Mouse (Mus musculus): ENCODE measurements around the gene Ccdc15.
"Not testable (repeated sequence)": the region's sequence is repeated elsewhere in the genome, so short reads cannot be mapped to it uniquely, and the experiment has no call there.

The Ccdc15 gene

GRCm38 (mm10) chr9:37354485-37354884, 6.3 kb upstream of the Ccdc15 start:
- intact Hi-C loops (cut with DNase I), result no loop called here

GRCm38 (mm10) chr9:37351266-37351665, 3.0 kb upstream of the Ccdc15 start:
- intact Hi-C loops (cut with DNase I), result no loop called here

GRCm38 (mm10) chr9:37349050-37349449, 818 bp upstream of the Ccdc15 start:
- intact Hi-C loops (cut with DNase I), result no loop called here

GRCm38 (mm10) chr9:37347184-37347987, 846 bp downstream of the Ccdc15 start:
- intact Hi-C loops (cut with DNase I), result no loop called here

- intact Hi-C loops (cut with DNase I), result no loop called here
Observed at GRCm38 (mm10) chr9:37345406-37345805, 2.8 kb downstream of the Ccdc15 start.

- intact Hi-C loops (cut with DNase I), result loop anchor here (5.0 kb wide), 3 partner anchors 72 to 357 kb away; partner anchors contain the start of gene Slc37a2
Observed at GRCm38 (mm10) chr9:37329456-37329855, 18.8 kb downstream of the Ccdc15 start.

- intact Hi-C loops (cut with DNase I), result no loop called here
Observed at GRCm38 (mm10) chr9:37301720-37302119, 46.5 kb downstream of the Ccdc15 start.

GRCm38 (mm10) chr9:37300501-37300900, 47.7 kb downstream of the Ccdc15 start:
- intact Hi-C loops (cut with DNase I), result not testable (repeated sequence)

GRCm38 (mm10) chr9:37295586-37295985, 52.6 kb downstream of the Ccdc15 start:
- intact Hi-C loops (cut with DNase I), result no loop called here

GRCm38 (mm10) chr9:37266622-37267021, 81.6 kb downstream of the Ccdc15 start:
- intact Hi-C loops (cut with DNase I), result no loop called here

GRCm38 (mm10) chr9:37255889-37256225, 92.4 kb downstream of the Ccdc15 start:
- intact Hi-C loops (cut with DNase I), result loop anchor here (5.0 kb wide), 1 partner anchor 71 kb away; no protein-coding TSS in a partner anchor

- intact Hi-C loops (cut with DNase I), result loop anchor here (5.0 kb wide), 1 partner anchor 72 kb away; no protein-coding TSS in a partner anchor
Observed at GRCm38 (mm10) chr9:37255149-37255888, 92.9 kb downstream of the Ccdc15 start, which contains the start of gene Slc37a2. Slc37a2 (minus strand) TSS chr9:37255738.

GRCm38 (mm10) chr9:37254531-37255110, 93.6 kb downstream of the Ccdc15 start:
- intact Hi-C loops (cut with DNase I), result loop anchor here (5.0 kb wide), 1 partner anchor 73 kb away; no protein-coding TSS in a partner anchor

GRCm38 (mm10) chr9:37250631-37251030, 97.6 kb downstream of the Ccdc15 start:
- intact Hi-C loops (cut with DNase I), result no loop called here

GRCm38 (mm10) chr9:37249976-37250375, 98.3 kb downstream of the Ccdc15 start:
- intact Hi-C loops (cut with DNase I), result no loop called here

GRCm38 (mm10) chr9:37248381-37248906, 99.8 kb downstream of the Ccdc15 start:
- intact Hi-C loops (cut with DNase I), result no loop called here

GRCm38 (mm10) chr9:37247429-37247828, 100.8 kb downstream of the Ccdc15 start:
- intact Hi-C loops (cut with DNase I), result no loop called here

- intact Hi-C loops (cut with DNase I), result no loop called here
Observed at GRCm38 (mm10) chr9:37245810-37246209, 102.4 kb downstream of the Ccdc15 start.

- intact Hi-C loops (cut with DNase I), result no loop called here
Observed at GRCm38 (mm10) chr9:37245404-37245803, 102.8 kb downstream of the Ccdc15 start.

- intact Hi-C loops (cut with DNase I), result no loop called here
Observed at GRCm38 (mm10) chr9:37244600-37244999, 103.6 kb downstream of the Ccdc15 start.

- intact Hi-C loops (cut with DNase I), result no loop called here
Observed at GRCm38 (mm10) chr9:37242764-37243163, 105.5 kb downstream of the Ccdc15 start.

All from adrenal gland (tissue).